Mouse (Mus musculus): ENCODE measurements around the gene Tead3.
"Not testable (repeated sequence)": the region's sequence is repeated elsewhere in the genome, so short reads cannot be mapped to it uniquely, and the experiment has no call there.

Tead3 gene

GRCm38 (mm10) chr17:28331241-28332112 is 19.1 kb downstream of the Tead3 start:
- intact Hi-C loops (cut with DNase I), result no loop called here

- intact Hi-C loops (cut with DNase I), result not testable (repeated sequence)
These were observed 20.0 kb downstream of the Tead3 start for GRCm38 (mm10) chr17:28330590-28330989.

DNA sequence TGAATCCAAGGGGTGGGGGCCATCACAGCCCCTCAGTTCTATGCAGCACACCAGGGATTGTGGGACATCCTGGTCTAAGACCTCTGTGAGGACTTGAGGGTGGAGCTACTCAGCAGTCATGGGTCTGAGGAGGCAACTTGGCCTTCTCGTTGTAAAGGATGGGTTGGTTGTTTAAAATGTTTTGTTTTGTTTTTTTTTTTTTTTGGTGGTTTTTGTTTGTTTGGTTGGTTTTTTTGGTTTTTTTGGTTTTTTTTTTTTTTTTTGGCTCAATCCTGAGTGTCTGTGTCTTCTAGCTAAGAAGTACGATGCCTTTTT is 20.4 kb downstream of the Tead3 start:
- intact Hi-C loops (cut with DNase I), result no loop called here

GRCm38 (mm10) chr17:28329503-28330231 is 20.9 kb downstream of the Tead3 start:
- intact Hi-C loops (cut with DNase I), result no loop called here

- intact Hi-C loops (cut with DNase I), result no loop called here
These were observed 21.7 kb downstream of the Tead3 start for GRCm38 (mm10) chr17:28328946-28329345.

DNA sequence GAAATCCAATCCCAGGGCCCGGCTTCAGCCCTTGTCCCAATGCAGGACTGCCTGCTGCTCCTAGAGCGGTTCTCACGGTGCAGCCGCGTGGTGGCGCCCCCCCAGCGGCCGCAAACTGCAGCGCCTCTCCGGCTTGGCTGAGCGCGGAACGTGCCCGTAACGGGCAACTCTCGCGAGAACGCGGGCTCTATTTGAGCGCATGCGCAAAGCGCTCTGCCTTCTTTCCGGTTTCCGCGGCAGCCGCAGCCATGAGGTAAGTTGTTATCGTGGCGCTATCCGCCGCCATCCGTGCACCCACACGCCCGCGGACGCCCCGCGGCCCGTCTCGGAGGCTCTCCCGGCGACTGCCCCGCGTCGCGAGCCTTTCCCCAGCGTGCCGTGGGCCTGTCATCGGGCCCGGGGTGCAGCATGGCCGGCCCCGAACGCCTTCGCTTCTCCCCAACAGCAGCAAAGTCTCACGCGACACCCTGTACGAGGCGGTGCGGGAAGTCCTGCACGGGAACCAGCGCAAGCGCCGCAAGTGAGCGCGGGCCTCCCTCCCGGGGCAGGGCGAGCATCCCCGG is 22.2 kb downstream of the Tead3 start, which contains the start of gene Rpl10a:
Gene Rpl10a (plus strand): TSS at position 106 of the 563 bp plus-strand sequence.
- intact Hi-C loops (cut with DNase I), result no loop called here

GRCm38 (mm10) chr17:28327673-28328325 is 22.8 kb downstream of the Tead3 start:
- intact Hi-C loops (cut with DNase I), result no loop called here

- intact Hi-C loops (cut with DNase I), result no loop called here
These were observed 23.7 kb downstream of the Tead3 start for GRCm38 (mm10) chr17:28326951-28327350.

GRCm38 (mm10) chr17:28325751-28326150 is 24.9 kb downstream of the Tead3 start:
- intact Hi-C loops (cut with DNase I), result no loop called here

DNA sequence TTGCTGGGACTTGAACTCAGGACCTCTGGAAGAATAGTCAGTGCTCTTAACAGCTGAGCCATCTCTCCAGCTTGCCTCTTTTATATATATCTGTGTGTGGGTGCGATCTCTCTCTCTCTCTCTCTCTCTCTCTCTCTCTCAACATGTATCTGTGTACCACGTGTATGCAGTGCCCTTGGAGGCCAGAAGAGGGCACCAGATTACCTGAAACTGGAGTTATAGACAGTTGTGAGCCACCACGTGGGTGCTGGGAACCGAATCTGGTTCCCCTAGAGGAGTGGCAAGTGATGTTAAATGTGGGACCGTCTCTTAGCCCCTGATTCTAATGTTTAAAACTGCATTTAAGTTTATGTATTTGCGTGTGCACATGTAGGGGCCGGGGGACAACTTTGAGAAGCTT is 26.2 kb downstream of the Tead3 start:
- intact Hi-C loops (cut with DNase I), result not testable (repeated sequence)

- intact Hi-C loops (cut with DNase I), result no loop called here
These were observed 26.8 kb downstream of the Tead3 start for GRCm38 (mm10) chr17:28323786-28324185.

GRCm38 (mm10) chr17:28321700-28322099 is 28.9 kb downstream of the Tead3 start:
- intact Hi-C loops (cut with DNase I), result no loop called here

DNA sequence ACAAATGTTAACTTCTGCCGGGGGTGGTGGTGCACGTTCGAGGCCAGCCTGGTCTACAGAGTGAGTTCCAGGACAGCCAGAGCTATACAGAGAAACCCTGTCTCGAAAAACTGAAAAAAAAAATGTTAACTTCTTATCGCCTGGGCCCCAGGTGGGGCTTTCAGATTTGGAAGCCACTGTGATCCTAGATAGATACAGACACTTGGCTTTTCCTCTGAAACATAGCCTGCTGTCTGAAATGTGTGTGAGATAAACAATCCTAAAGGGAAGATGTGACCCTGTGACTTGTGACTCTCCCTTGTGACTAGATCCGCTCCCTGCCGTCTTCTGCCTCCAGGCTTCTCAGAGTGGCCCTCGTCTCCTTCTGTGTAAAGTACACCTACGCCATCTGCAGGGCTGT is 32.9 kb downstream of the Tead3 start:
- intact Hi-C loops (cut with DNase I), result no loop called here

- intact Hi-C loops (cut with DNase I), result no loop called here
These were observed 33.5 kb downstream of the Tead3 start for GRCm38 (mm10) chr17:28317091-28317490.

GRCm38 (mm10) chr17:28316476-28316875 is 34.1 kb downstream of the Tead3 start:
- intact Hi-C loops (cut with DNase I), result no loop called here

GRCm38 (mm10) chr17:28315611-28316160 is 34.9 kb downstream of the Tead3 start:
- intact Hi-C loops (cut with DNase I), result no loop called here

DNA sequence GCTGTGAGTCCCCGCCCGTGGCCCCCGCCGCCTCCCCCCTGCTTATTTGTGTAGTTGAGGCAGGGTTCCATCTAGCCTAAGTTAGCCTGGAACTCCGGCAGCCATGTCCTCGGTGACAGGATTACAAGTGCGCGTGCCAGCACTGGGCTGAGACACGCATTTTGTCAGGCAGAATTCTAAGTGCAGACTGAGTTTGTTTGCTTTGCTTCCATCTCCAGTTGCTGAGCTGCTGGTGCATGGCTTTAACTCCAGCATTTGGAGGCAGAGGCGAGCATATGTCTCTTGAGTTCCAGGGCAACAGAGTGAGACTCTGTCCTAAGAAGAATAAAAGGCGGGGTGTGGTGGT is 36.8 kb downstream of the Tead3 start:
- intact Hi-C loops (cut with DNase I), result no loop called here

DNA sequence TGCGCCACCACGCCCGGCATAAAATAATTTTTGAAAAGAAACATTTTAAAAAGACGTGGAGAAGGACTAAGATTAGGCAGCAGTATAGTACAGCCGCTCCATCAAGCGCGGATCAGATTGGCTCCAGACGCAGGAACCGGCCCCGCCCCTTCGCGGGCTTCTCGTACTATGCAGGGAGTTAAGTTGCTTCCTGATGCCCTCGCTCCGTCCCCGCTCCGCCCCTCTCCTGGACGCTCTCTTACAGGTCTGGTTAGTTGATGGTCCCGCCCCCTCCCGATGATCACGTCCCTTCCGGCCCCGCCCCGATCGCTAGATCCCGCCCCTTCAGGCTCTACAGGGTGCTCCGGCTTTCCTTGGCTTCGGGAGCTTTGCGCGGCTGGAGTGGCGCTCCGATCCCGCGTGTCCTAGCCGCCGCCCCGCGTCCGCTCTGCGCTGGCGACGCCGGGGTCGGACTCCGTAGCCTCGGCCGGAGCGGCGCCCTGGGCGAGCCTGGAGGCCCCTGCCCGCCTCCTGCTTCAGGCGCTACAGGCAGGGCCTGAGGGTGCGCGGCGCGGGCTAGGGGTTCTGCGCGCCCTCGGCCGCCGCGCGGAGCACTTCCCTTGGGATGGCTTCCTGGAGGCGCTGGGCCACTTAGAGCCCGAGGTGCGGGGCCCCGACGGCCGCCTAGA is 37.3 kb downstream of the Tead3 start, which contains the start of gene Fance:
Gene Fance (plus strand): TSS at position 308 of the 668 bp plus-strand sequence.
- intact Hi-C loops (cut with DNase I), result no loop called here

GRCm38 (mm10) chr17:28312232-28313211 is 38.1 kb downstream of the Tead3 start:
- intact Hi-C loops (cut with DNase I), result no loop called here

Data from adrenal gland (tissue).